Mouse (Mus musculus): Measurements from ENCODE around the gene Gab2. TPM values are rescaled to one million over a fixed set of nuclear protein-coding genes. Genes with fewer than 3 reads are reported as not detected.

The Gab2 gene
- polyA plus RNA-seq, 1 experiment from 2014 or later = 17.9 TPM

GRCm38 (mm10) chr7:97251638-97252037 lies 170.3 kb downstream of the Gab2 start:
- no peak overlapping the region for H3K9ac ChIP-seq (replicated peaks; ENCODE audit: low read length)

GRCm38 (mm10) chr7:97262541-97262940 lies 181.2 kb downstream of the Gab2 start:
- no peaks in the 10 kb centered on the region for H3K9me3 ChIP-seq (ENCODE audit: control insufficient read depth, low read length)
- no peak overlapping the region for H3K27ac ChIP-seq (replicated peaks; ENCODE audit: low read depth, low read length)
- H3K27me3 ChIP-seq (ENCODE audit: control insufficient read depth, insufficient read depth, low read length) = no peaks in the 10 kb centered on the region
- no peak overlapping the region for H3K9ac ChIP-seq (replicated peaks; ENCODE audit: low read length)
- no peaks in the 10 kb centered on the region for H3K4me1 ChIP-seq (ENCODE audit: control insufficient read depth, insufficient read depth, low read length)
- DNase-seq (no peak), ATAC-seq (ENCODE audit: low FRiP score, low TSS enrichment) (no peak)
- no peak overlapping the region for H3K4me3 ChIP-seq (replicated peaks; ENCODE audit: low read depth, low read length)
- H3K36me3 ChIP-seq (ENCODE audit: control insufficient read depth, insufficient read depth, low read length) = no peaks in the 10 kb centered on the region
- WGBS = 79% methylated on average over 1 of the region's 1 CpGs
- no peak overlapping the region for H3K4me2 ChIP-seq (ENCODE audit: low read length)

More at GRCm38 (mm10) chr7:97251638-97252037, 170.3 kb downstream of the Gab2 start:
- Histone ChIP-seq H3K4me1 (ENCODE audit: control insufficient read depth, insufficient read depth, low read length) (no peaks in the 10 kb centered on the region), H3K27me3 (ENCODE audit: control insufficient read depth, insufficient read depth, low read length) (no peaks in the 10 kb centered on the region), H3K27ac (replicated peaks; ENCODE audit: low read depth, low read length) (no peak overlapping the region), H3K9me3 (ENCODE audit: control insufficient read depth, low read length) (no peaks in the 10 kb centered on the region), H3K36me3 (ENCODE audit: control insufficient read depth, insufficient read depth, low read length) (no peaks in the 10 kb centered on the region), H3K4me3 (replicated peaks; ENCODE audit: low read depth, low read length) (no peak overlapping the region), H3K4me2 (ENCODE audit: low read length) (no peak overlapping the region)
- WGBS = 88% methylated on average over 2 of the region's 2 CpGs
- ATAC-seq (ENCODE audit: low FRiP score, low TSS enrichment) (no peak), DNase-seq (no peak)

- no peaks in the 10 kb centered on the region for H3K9me3 ChIP-seq (ENCODE audit: control insufficient read depth, low read length)
- H3K4me2 ChIP-seq (ENCODE audit: low read length) = no peak overlapping the region
- H3K4me3 ChIP-seq (replicated peaks; ENCODE audit: low read depth, low read length) = no peak overlapping the region
- no peaks in the 10 kb centered on the region for H3K36me3 ChIP-seq (ENCODE audit: control insufficient read depth, insufficient read depth, low read length)
- no peaks in the 10 kb centered on the region for H3K27me3 ChIP-seq (ENCODE audit: control insufficient read depth, insufficient read depth, low read length)
- no peaks in the 10 kb centered on the region for H3K4me1 ChIP-seq (ENCODE audit: control insufficient read depth, insufficient read depth, low read length)
- DNase-seq (no peak), ATAC-seq (ENCODE audit: low FRiP score, low TSS enrichment) (no peak)
- H3K27ac ChIP-seq (replicated peaks; ENCODE audit: low read depth, low read length) = no peak overlapping the region
- no peak overlapping the region for H3K9ac ChIP-seq (replicated peaks; ENCODE audit: low read length)
Measured at GRCm38 (mm10) chr7:97270367-97270766, 189.0 kb downstream of the Gab2 start.

- ATAC-seq (ENCODE audit: low FRiP score, low TSS enrichment) (no peak), DNase-seq (no peak)
- WGBS = 86% methylated on average over 1 of the region's 1 CpGs
Measured at GRCm38 (mm10) chr7:97271068-97271467, 189.7 kb downstream of the Gab2 start.

GRCm38 (mm10) chr7:97296986-97297385 lies 215.6 kb downstream of the Gab2 start:
- no peak overlapping the region for H3K27ac ChIP-seq (replicated peaks; ENCODE audit: low read depth, low read length)
- ATAC-seq (ENCODE audit: low FRiP score, low TSS enrichment) (no peak), DNase-seq (no peak)
- 0 out of 2 replicates have a peak, but pooled peaks cover 16% of the 10 kb centered on the region for H3K36me3 ChIP-seq (ENCODE audit: control insufficient read depth, insufficient read depth, low read length)
- 60% methylated on average over 2 of the region's 2 CpGs for WGBS
- no peak overlapping the region for H3K4me3 ChIP-seq (replicated peaks; ENCODE audit: low read depth, low read length)
- no peaks in the 10 kb centered on the region for H3K4me1 ChIP-seq (ENCODE audit: control insufficient read depth, insufficient read depth, low read length)
- H3K9ac ChIP-seq (replicated peaks; ENCODE audit: low read length) = no peak overlapping the region
- no peaks in the 10 kb centered on the region for H3K9me3 ChIP-seq (ENCODE audit: control insufficient read depth, low read length)
- no peaks in the 10 kb centered on the region for H3K27me3 ChIP-seq (ENCODE audit: control insufficient read depth, insufficient read depth, low read length)
- no peak overlapping the region for H3K4me2 ChIP-seq (ENCODE audit: low read length)

More at GRCm38 (mm10) chr7:97271068-97271467, 189.7 kb downstream of the Gab2 start:
- Histone ChIP-seq H3K9me3 (ENCODE audit: control insufficient read depth, low read length) (no peaks in the 10 kb centered on the region), H3K27me3 (ENCODE audit: control insufficient read depth, insufficient read depth, low read length) (no peaks in the 10 kb centered on the region), H3K4me2 (ENCODE audit: low read length) (no peak overlapping the region), H3K36me3 (ENCODE audit: control insufficient read depth, insufficient read depth, low read length) (no peaks in the 10 kb centered on the region), H3K27ac (replicated peaks; ENCODE audit: low read depth, low read length) (no peak overlapping the region), H3K4me1 (ENCODE audit: control insufficient read depth, insufficient read depth, low read length) (no peaks in the 10 kb centered on the region), H3K9ac (replicated peaks; ENCODE audit: low read length) (no peak overlapping the region), H3K4me3 (replicated peaks; ENCODE audit: low read depth, low read length) (no peak overlapping the region)

GRCm38 (mm10) chr7:97297466-97297865 lies 216.1 kb downstream of the Gab2 start:
- WGBS = 0% methylated on average over 2 of the region's 2 CpGs
- no peak overlapping the region for H3K4me2 ChIP-seq (ENCODE audit: low read length)
- ATAC-seq (ENCODE audit: low FRiP score, low TSS enrichment) (peak; percentile 43; the same call in 1 of the 2 replicates), DNase-seq (peak; percentile 86)
- 0 out of 2 replicates have a peak, but pooled peaks cover 17% of the 10 kb centered on the region for H3K36me3 ChIP-seq (ENCODE audit: control insufficient read depth, insufficient read depth, low read length)
- H3K4me1 ChIP-seq (ENCODE audit: control insufficient read depth, insufficient read depth, low read length) = no peaks in the 10 kb centered on the region
- no peak overlapping the region for H3K4me3 ChIP-seq (replicated peaks; ENCODE audit: low read depth, low read length)
- no peak overlapping the region for H3K9ac ChIP-seq (replicated peaks; ENCODE audit: low read length)
- H3K27me3 ChIP-seq (ENCODE audit: control insufficient read depth, insufficient read depth, low read length) = no peaks in the 10 kb centered on the region
- no peak overlapping the region for H3K27ac ChIP-seq (replicated peaks; ENCODE audit: low read depth, low read length)
- no peaks in the 10 kb centered on the region for H3K9me3 ChIP-seq (ENCODE audit: control insufficient read depth, low read length)

GRCm38 (mm10) chr7:97298279-97298678 lies 216.9 kb downstream of the Gab2 start:
- no peak overlapping the region for H3K27ac ChIP-seq (replicated peaks; ENCODE audit: low read depth, low read length)
- H3K9ac ChIP-seq (replicated peaks; ENCODE audit: low read length) = no peak overlapping the region
- 96% methylated on average over 2 of the region's 2 CpGs for WGBS
- DNase-seq (no peak), ATAC-seq (ENCODE audit: low FRiP score, low TSS enrichment) (no peak)
- H3K36me3 ChIP-seq (ENCODE audit: control insufficient read depth, insufficient read depth, low read length) = peaks cover 25% of the 10 kb centered on the region
- H3K27me3 ChIP-seq (ENCODE audit: control insufficient read depth, insufficient read depth, low read length) = no peaks in the 10 kb centered on the region
- H3K4me1 ChIP-seq (ENCODE audit: control insufficient read depth, insufficient read depth, low read length) = no peaks in the 10 kb centered on the region
- H3K4me3 ChIP-seq (replicated peaks; ENCODE audit: low read depth, low read length) = no peak overlapping the region
- H3K4me2 ChIP-seq (ENCODE audit: low read length) = no peak overlapping the region
- H3K9me3 ChIP-seq (ENCODE audit: control insufficient read depth, low read length) = no peaks in the 10 kb centered on the region

GRCm38 (mm10) chr7:97298943-97299342 lies 217.6 kb downstream of the Gab2 start:
- H3K4me1 ChIP-seq (ENCODE audit: control insufficient read depth, insufficient read depth, low read length) = no peaks in the 10 kb centered on the region
- no peak overlapping the region for H3K4me3 ChIP-seq (replicated peaks; ENCODE audit: low read depth, low read length)
- WGBS = 84% methylated on average over 6 of the region's 6 CpGs
- DNase-seq = no peak
- no peak overlapping the region for H3K27ac ChIP-seq (replicated peaks; ENCODE audit: low read depth, low read length)
- no peaks in the 10 kb centered on the region for H3K27me3 ChIP-seq (ENCODE audit: control insufficient read depth, insufficient read depth, low read length)
- peaks cover 32% of the 10 kb centered on the region for H3K36me3 ChIP-seq (ENCODE audit: control insufficient read depth, insufficient read depth, low read length)
- no peak overlapping the region for H3K9ac ChIP-seq (replicated peaks; ENCODE audit: low read length)
- no peak for ATAC-seq (ENCODE audit: low FRiP score, low TSS enrichment)
- no peak overlapping the region for H3K4me2 ChIP-seq (ENCODE audit: low read length)
- H3K9me3 ChIP-seq (ENCODE audit: control insufficient read depth, low read length) = no peaks in the 10 kb centered on the region

- Histone ChIP-seq H3K36me3 (ENCODE audit: control insufficient read depth, insufficient read depth, low read length) (peaks cover 48% of the 10 kb centered on the region), H3K4me1 (ENCODE audit: control insufficient read depth, insufficient read depth, low read length) (no peaks in the 10 kb centered on the region), H3K27ac (replicated peaks; ENCODE audit: low read depth, low read length) (no peak overlapping the region), H3K4me2 (ENCODE audit: low read length) (no peak overlapping the region), H3K9ac (replicated peaks; ENCODE audit: low read length) (no peak overlapping the region), H3K9me3 (ENCODE audit: control insufficient read depth, low read length) (no peaks in the 10 kb centered on the region), H3K27me3 (ENCODE audit: control insufficient read depth, insufficient read depth, low read length) (no peaks in the 10 kb centered on the region), H3K4me3 (replicated peaks; ENCODE audit: low read depth, low read length) (no peak overlapping the region)
- WGBS = 92% methylated on average over 2 of the region's 2 CpGs
- DNase-seq (no peak), ATAC-seq (ENCODE audit: low FRiP score, low TSS enrichment) (no peak)
Measured at GRCm38 (mm10) chr7:97300914-97301313, 219.5 kb downstream of the Gab2 start.
